Mouse (Mus musculus) cerebellum, adult 11-12 months (tissue): ENCODE data around the gene 4930469K13Rik.
"Not testable (repeated sequence)": the region's sequence is repeated elsewhere in the genome, so short reads cannot be mapped to it uniquely, and the experiment has no call there.

Experiments used
- DNase-seq: peaks from one replicate; pipeline ENCODE4 v3.0.0; 2022

The 4930469K13Rik gene

GRCm38 (mm10) chr11:34098422-34098821, at the start of gene 4930469K13Rik:
Gene 4930469K13Rik (minus strand): TSS chr11:34098554.
- no peak for DNase-seq

DNA sequence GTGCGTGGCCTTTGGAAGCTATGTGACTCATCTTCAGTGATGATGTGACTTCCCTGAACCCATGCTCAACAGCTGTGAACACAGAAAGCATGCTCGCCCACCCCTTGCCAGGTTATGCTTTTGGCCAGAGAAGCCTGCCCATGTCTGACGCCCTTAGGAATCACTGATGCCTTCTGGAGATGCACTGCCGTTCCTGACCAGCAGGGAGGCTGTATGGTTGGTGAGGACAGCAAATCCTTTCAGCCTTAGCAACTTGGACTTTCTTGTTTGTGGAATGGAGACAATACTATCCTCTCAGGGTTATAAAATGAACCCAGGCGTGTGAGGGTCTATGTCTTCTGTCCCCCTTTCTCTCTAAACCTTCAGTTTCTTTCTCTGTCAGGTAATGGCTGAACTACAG, 48.6 kb upstream of the 4930469K13Rik start:
- no peak for DNase-seq

DNA sequence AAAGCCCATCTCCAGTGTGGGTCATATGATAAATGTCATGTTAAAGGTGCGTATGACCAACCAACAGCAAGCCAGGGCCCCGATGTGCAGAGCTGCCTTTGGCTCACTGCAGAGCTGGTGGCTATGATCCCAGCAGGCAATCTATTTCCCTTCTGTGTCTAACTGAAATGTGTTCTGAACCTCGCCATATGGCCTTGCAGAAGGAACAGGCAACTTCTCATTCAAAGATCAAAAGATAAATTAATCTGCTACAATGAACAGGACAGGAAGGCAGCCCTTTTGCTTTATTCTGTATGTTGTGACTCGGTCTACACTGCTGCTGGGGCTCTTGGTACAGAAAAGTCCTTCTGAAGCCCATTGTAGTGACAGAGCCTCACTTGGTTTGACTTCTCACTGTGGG, 46.1 kb upstream of the 4930469K13Rik start:
- peak; percentile 65 for DNase-seq

DNA sequence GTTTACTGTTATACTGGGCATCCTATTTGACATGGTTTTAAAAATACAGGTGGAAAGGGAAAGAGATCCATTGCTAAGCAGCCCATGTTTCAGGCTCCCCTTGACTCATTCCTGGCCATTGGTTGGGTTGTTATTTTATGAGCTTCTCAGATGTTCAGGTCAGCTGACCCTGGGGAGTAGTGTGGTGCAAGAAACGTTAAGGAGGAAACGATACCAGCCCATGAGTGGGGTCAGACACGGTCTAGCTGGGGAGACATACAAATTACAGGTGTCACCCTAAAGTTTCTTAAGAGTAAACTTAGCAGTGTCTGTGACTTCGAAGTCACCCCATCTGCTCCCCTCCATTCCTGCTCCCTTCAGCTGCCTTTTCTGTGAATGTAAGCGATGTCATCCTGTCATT, 45.6 kb upstream of the 4930469K13Rik start:
- DNase-seq = no peak

GRCm38 (mm10) chr11:34139296-34139695, 40.9 kb upstream of the 4930469K13Rik start:
- no peak for DNase-seq

GRCm38 (mm10) chr11:34128412-34128811, 30.1 kb upstream of the 4930469K13Rik start:
- no peak for DNase-seq

GRCm38 (mm10) chr11:34125727-34126126, 27.4 kb upstream of the 4930469K13Rik start:
- DNase-seq = not testable (repeated sequence)

- no peak for DNase-seq
Measured at GRCm38 (mm10) chr11:34124852-34125251, 26.5 kb upstream of the 4930469K13Rik start.

DNA sequence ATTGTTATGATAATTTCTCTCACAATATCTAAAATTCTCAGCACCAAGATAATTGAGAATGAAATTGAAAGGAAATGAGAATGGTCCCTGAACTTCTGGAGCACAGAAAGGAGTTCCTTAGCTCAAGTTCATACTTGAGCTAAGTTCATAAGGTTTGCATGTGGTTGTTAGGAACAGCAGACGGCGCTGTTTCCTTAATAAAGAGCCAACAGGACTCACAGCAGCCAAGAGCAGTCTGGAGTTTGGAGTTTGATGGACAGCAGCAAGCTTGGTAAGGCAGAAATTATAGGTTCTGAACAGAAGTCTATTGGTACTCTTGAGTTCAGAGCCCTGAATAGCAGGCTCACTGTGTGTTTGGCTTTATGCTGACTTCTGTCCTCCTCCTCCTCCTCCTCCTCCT, 24.8 kb upstream of the 4930469K13Rik start:
- no peak for DNase-seq

DNA sequence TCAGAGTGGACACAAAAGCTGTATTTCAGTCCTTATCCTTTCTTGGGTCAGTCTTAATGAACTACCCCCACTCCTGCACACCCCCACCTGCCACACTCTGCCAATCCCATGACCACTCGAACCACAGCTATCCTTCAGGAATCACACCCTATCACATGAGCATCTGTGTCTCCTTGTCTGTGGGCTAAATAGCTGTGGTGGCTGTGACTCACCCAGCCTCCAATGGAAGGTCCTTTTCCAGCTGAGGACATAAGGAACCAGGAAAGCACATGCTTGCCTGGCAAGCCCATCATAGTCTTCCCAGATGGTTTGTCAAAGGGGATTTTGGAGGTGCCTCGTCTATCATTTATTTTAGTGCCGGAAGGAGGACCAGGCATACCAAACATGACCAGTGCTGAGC, 20.0 kb upstream of the 4930469K13Rik start:
- no peak for DNase-seq

DNA sequence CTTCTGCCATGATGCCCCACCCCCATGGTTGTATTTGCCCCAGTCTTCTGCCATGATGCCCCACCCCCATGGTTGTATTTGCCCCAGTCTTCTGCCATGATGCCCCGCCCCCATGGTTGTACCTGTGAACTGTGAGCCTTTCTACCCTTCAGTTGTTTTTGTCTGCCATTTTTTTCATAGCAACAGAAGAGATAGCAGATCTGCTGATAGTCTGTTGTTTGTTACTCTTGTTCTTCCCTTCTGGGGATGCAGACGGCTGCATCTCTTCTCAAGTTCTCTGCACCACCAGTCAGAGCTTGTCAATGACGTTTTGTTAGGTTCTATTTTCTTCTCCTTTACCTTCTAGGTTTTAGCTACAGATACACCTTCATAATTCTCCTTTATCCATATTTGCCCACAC, 19.2 kb upstream of the 4930469K13Rik start:
- no peak for DNase-seq

DNA sequence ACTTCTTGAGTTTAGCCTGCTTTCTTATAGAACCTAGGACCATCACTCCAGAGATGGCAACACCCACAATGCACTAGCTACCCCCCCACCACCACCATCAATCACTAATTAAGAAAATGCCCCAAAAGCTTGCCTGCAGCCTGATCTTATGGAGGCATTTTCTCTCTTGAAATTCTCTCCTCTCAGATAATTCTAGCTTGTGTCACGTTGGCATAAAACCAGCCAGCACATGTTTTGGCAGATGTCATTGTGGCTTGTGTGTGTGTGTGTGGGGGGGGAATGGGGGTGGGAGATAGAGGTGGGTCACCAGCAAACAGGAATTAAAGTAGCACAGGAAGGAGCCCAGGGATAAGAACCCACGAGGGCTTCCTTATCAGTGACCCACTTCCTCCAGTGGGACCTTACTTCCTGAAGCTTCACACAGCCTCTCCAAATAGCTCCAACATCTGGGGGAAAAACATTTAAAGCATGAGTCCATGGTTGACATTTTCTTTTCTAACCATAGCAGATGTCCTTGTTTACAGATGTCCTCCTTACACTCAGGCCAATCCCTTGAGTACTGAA, 18.3 kb upstream of the 4930469K13Rik start:
- DNase-seq = no peak

DNA sequence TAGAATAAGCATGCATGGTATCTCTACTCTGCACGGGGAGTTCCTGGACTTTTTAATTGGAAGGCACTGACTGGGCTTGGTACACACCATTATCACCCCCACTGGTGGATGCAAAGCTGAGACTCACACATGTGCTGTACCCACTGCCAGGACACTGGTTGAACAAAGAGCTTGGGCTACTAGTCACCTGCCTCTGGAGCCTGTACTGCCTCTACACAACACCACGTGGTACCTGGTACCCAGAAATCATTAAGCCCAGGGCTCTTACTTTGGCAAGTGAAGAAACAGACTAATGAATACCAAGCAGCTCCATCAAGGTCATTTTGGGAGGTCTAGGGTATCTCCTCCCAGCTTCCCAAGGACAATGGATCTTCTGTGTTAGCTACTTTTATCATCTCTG, 15.4 kb upstream of the 4930469K13Rik start:
- no peak for DNase-seq

GRCm38 (mm10) chr11:34112781-34113380, 14.5 kb upstream of the 4930469K13Rik start:
- peak; percentile 13 for DNase-seq

- no peak for DNase-seq
Measured at GRCm38 (mm10) chr11:34111940-34112339, 13.6 kb upstream of the 4930469K13Rik start.

- DNase-seq = no peak
Measured at GRCm38 (mm10) chr11:34109260-34109659, 10.9 kb upstream of the 4930469K13Rik start.

GRCm38 (mm10) chr11:34104919-34105318, 6.6 kb upstream of the 4930469K13Rik start:
- no peak for DNase-seq

GRCm38 (mm10) chr11:34101827-34102226, 3.5 kb upstream of the 4930469K13Rik start:
- no peak for DNase-seq

DNA sequence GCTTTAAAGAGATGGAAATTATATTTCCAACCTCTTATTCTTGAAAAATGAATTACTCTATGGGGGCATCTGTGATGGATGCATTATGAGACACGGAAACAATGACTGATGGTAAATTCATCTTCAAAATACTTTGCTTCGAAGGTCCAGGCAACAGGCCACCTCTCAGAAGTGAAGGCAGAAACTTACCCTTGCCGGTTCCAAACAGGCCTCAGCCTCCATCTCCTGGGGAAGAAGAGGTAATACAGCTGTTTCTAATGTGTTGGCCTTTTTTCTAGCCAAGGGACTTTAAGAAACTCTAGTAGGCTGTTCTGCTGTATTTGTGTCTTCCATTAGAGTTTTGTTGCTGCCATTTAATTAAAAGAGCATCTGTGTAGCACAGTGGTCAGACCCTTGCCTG, 11.3 kb downstream of the 4930469K13Rik start:
- no peak for DNase-seq

GRCm38 (mm10) chr11:34086164-34086751, 12.1 kb downstream of the 4930469K13Rik start:
- no peak for DNase-seq

DNA sequence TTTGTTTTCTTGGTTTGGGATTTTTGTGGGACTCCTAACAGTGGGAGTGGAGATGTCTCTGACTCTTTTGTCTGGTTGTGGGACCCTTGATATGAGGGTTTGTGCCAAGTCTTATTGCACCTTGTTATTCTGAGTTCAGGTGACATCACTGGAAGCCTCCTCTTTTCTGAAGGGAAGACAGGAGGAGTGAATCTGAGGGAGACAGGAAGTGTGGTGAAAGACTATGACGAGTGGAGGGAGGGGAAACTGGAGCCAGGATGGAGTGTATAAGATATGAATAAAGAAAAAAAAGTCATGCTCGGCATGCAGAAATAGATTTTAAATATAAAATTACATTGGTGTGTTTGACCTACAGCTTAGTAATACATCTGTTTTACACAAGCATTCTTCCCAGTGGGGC, 13.7 kb downstream of the 4930469K13Rik start:
- no peak for DNase-seq

- DNase-seq = no peak
Measured at GRCm38 (mm10) chr11:34083795-34084194, 14.6 kb downstream of the 4930469K13Rik start.

DNA sequence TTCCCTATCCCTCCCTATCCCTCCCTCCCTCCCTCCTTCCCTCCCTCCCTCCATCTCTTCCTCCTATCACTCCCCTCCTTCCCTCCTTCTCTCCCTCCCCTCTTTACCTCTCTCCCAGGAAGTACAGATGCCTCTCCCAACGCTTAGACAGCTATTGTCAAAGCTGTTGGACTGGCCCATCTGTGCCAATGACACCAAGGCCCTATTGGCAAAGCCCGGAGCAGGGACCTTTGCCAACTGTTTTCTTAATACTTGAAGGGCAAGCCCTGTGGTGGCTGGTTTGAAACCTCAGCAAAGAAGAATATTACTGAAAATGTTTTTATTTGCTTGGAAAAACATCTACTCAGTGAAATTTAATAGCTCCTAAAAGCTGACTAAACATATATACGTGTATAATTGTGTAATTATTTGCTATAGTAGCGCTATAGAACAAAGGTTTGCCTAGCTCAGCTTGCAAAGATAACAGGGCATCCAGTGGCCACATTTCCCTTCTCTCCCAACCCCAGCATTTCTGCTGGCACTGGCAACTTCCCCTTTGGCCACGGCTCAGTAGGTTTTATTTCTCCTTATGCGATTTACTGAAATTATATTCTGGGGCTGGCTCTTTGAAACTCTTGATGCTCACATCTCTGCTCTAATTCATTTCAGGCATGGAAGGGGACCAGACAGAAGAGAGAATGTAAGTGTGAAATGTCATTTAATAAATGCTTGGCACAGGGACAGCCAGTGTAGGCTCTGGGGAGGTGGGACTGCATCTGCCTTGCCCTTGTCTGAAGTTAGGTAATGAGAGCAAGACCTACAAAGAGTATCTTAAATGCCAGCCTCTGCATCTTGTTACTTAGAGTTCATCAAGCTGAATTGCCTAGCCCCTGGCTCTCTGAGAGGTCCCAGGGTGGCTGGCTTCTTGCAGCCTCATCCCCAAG, 18.6 kb downstream of the 4930469K13Rik start:
- no peak for DNase-seq

DNA sequence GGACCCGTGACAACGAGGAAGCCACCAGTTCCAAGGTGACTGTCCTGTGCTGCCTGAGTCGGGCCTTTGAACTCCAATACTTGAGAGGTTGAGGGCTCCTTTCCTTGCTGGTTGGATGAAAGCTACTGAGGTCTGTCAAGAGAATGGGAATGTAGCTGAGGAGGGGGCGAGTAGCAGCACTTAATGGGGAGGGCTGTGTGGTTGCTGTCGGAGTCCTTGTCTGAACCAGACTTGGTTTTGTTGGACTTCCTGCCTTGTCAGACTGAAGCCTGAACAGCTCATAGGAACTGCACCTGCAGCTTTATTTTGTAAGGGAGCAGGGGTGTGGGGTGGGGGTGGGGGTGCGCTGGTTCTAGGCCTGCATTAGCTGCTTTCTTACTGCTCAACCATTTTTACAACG, 19.8 kb downstream of the 4930469K13Rik start:
- DNase-seq = no peak
